Mouse (Mus musculus): ENCODE results near the gene Trim38.
"Not testable (repeated sequence)": the region's sequence is repeated elsewhere in the genome, so short reads cannot be mapped to it uniquely, and the experiment has no call there.

The Trim38 gene

DNA sequence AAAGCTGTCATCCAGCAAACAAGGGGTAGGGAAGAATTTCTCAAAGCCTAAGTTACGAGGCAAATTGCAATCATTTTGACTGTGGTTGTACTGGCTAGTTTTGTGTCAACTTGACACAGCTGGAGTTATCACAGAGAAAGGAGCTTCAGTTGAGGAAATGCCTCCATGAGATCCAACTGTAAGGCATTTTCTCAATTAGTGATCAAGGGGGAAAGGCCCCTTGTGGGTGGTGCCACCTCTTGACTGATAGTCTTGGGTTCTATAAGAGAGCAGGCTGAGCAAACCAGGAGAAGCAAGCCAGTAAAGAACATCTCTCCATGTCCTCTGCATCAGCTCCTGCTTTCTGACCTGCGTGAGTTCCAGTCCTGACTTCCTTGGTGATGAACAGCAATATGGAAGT is at the start of gene Trim38:
Gene Trim38 (plus strand): TSS at position 301 of the 400 bp plus-strand sequence.
- not testable (repeated sequence) for DNase-seq (ENCODE audit: low spot score in 2 of 2)

DNA sequence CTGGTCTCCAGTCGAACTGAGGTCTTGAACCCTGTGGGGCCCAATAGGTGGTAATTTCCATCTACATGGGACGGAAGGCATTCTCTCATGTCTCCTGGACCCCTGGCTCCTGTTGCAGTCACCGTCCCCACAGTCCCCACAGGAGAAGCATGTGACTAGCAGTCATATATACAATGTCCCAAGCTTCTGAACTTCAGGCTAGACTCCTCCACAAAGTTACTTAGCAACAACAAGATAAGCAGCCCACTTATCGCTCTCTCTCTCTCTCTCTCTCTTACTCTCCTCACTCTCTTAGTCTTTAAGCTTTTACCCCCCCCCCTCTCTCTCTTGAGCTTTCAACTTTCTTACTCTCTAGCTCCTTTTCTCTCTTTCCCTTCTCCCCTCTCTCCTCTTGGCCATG is 45.5 kb upstream of the Trim38 start:
- no peak for DNase-seq (ENCODE audit: low spot score in 2 of 2)

DNA sequence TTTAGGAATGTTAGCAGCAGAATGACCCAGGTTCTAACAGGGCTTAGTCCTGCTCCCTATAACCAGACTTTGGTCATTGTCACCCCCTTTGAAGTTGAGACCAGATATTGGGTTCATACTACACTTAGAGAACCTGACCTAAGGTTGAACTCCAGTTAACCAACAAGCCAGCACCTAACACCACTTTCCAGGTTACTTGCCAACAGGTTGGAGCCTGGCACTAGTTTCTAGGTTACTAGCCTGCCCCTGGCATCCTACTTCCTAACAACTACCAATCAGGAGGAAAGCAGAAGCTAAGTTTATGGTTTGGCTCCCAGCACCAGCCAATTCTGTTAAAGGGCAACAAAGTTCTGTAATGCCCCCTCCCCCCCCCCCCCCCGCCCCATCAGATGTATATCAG is 44.5 kb upstream of the Trim38 start:
- DNase-seq (ENCODE audit: low spot score in 2 of 2), result no peak

DNA sequence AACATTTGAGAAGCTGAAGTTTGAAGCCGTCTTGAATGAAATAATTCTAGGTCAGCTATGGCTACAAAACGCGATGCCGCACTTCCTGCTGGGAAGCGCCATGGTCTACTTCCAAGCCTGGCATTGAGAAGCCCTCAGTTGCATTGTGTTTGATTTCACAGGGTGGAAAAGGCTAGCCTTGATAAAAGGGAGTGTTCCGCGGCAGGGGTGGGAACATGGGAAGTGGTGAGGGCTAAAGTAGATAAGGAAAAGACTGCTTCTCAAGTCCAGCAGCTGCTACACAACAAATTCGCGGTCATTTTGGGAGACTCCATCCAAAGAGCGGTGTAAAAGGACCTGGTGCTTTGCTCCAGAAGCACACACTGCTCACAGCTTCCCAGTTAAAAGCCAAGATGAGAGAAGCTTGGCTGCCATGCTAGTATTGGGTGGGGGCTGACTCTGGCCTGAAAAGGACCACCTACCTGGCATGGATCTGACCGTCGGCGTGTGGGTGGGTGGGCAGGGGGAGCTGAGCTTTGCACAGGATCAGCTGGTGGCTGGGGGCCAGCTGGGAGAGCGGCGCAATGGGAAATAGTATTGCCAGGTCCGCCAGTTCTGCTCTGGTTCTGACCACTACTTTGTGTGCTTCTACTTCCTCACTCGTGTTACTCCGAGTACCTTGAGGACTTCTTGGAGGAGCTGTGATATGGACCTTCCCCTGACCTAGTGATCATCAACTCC is 41.1 kb upstream of the Trim38 start:
- DNase-seq (ENCODE audit: low spot score in 2 of 2), result peak in 1 of 2 experiments; percentile 3

DNA sequence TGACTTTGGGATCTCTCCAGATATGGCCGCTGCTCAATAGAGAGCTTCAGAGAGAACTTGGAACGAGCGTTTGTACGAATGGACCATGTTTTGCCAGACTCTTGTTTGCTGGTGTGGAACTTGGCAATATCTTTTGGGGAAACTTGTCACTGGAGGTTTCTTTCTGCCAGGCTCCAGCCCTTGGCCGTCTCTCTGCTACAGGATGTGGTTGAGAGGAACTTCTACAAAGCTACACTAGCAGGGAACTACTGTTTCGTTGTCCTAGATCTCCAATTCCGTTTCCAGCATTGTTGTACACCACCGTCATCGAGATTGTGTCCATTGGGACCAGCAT is 40.6 kb upstream of the Trim38 start:
- peak in 1 of 2 experiments; percentile 5 for DNase-seq (ENCODE audit: low spot score in 2 of 2)

DNA sequence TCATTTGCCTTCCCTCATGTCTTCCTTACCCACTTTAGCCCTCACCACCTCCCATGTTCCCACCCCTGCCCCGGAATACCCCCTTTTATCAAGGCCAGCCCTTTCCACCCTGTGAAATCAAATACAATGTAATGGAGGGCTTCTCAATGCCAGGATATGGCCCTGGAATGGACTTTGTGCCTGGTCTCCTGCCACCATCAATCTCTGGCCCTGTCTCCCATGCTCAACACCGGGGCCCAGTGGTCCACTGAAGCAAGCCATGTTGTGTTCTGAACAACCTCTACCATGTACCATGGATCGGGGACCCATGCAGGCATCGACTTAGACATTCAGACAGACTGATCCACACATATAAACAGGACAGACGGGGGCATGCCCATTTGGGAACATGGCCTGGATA is 40.0 kb upstream of the Trim38 start:
- DNase-seq (ENCODE audit: low spot score in 2 of 2), result peak in 1 of 2 experiments; percentile 3

DNA sequence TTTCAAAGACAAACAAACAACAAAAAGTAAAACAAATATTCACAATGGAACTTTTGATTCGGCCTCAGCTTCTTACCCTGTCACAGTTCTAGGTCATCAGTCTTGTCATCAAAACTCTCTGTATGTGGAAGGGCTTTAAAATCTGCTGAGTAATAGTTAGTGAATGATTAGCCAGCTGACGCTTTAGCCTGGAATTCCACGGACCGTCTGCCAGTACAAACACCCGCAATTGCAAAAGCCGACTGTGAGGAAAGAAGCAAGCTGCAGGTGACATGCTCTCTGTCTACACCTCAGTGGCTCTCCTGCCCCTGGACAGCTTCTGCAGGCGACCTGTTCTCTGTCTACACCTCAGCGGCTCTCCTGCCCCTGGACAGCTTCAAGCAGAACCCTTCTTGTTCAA is 39.2 kb upstream of the Trim38 start:
- peak in 1 of 2 experiments; percentile 2 for DNase-seq (ENCODE audit: low spot score in 2 of 2)

DNA sequence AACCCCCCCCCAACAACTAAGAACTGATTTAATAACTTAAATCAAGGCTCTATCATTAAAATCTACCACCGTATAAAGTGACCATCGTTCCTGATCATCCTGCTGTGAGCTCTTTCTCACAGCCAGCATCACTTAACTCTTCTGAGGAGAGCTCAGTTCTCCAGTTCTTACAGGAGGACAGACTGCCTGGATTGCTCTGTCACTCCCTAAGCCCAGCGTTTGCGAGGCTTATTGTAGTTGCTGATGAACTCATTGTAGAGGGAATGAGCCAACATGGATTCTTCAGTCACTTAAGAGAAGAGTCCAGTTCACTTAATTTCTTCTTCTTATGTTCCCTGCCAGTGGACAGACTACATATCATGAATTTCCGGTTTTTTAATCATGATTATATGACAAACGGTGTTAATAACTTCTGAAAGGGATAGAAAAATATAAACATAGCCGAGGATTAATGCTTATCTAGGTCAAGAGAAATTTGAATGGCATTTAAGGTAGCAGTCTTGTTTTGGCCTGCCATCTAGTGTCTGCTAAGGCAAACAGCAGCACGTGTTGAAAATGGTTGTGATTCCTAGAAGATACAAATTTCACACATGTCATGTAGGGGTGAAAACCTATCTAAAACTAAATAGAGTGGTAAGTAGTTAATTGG is 37.4 kb upstream of the Trim38 start:
- DNase-seq (ENCODE audit: low spot score in 2 of 2), result peak; percentile 16 to 58

DNA sequence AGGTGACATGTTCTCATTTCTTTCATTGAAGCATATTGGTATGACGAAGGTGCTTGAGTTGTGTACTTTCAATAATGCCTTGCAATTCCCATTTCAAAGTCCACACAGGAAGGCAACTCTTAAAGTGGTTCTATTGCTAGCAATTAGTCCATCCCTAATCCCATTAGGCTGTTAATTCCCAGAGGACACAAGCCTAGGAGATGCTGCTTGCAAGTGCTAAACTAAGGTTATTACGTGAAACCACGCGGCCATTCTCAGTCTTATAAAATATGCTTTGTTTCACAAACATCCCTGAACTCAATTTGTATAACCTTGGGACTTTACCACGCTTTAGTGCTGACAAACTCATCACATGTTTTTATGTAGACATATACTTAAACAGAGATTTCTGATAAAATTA is 32.6 kb upstream of the Trim38 start:
- DNase-seq (ENCODE audit: low spot score in 2 of 2), result peak in 1 of 2 experiments; percentile 9

DNA sequence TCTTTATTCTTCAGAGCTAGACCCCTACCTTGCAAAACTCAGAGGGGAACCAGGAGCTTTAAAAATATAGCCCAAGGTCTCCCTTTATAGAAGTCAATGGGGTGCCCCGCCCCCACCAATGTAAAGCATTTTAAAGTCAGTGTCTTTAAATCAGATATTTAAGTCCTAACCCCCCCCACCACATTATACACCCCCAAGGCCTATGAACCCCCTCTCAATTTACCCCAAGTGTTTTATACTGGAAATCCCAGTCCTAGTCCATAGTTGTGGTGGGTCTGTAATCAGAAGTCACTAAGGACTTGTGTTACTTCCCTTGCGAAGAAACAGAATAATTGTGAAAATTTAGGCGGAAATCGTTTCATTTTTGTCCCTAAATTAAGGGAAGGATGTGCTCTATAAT is 31.7 kb upstream of the Trim38 start:
- DNase-seq (ENCODE audit: low spot score in 2 of 2), result peak; percentile 54 to 76

DNA sequence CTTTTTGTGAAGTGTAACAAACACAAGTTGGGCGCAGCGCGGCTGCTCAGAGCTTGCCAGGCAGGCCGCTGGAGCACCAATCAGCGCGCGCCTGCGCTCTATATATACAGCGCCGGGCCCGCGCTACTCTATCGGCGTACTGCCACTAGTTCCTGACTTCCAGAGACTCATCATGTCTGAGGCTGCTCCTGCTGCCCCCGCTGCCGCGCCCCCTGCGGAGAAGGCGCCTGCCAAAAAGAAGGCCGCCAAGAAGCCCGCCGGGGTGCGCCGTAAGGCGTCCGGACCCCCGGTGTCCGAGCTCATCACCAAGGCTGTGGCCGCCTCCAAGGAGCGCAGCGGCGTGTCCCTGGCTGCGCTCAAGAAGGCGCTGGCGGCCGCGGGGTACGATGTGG is 31.0 kb upstream of the Trim38 start, which contains the start of gene Hist1h1c:
Gene Hist1h1c (plus strand): TSS at position 132 of the 392 bp plus-strand sequence.
- peak; percentile 96 to 99 for DNase-seq (ENCODE audit: low spot score in 2 of 2)

DNA sequence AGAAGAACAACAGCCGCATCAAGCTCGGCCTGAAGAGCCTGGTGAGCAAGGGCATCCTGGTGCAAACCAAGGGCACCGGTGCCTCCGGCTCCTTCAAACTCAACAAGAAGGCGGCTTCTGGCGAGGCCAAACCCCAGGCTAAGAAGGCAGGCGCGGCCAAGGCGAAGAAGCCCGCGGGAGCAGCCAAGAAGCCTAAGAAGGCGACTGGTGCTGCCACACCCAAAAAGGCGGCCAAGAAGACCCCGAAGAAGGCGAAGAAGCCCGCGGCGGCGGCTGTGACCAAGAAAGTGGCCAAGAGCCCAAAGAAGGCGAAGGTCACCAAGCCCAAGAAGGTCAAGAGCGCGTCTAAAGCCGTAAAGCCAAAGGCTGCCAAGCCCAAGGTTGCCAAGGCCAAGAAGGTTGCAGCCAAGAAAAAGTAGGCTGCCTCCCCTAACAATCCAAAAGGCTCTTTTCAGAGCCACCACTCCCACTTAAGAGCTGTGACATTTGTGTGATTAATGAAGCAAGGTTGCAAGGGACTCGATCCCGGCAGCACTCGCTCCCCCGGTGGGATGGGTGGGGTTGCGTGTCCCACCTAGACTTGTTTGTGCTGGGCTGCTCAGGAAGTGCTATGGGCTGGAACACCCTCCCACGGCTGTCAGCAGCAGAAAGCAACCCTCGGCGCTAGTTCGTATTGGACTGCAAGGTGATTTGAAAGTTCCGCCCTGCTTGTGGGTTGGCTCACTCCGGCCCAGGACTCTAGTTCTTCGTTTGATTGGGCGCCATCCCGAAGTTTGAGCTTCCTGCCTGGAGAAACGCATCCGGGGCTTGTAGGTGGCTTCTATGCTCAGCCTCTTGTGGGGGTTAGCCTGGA is 30.4 kb upstream of the Trim38 start:
- peak; percentile 92 for DNase-seq (ENCODE audit: low spot score in 2 of 2)

DNA sequence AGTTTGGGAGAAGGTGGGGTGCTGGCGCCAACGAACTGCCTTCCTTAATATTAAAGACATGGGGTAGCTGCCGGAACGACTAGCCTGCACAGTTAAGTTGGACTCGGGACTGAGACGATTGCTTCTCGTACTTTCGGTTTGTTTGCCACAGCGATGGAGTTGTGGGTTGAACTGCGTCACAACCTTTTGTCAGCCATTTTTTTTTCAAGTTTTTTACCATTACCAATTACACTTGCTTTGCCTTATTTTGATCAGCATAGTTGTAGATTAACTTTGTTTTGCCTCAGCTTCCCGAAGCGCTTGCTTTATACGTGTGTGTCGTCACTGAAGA is 29.8 kb upstream of the Trim38 start:
- DNase-seq (ENCODE audit: low spot score in 2 of 2), result no peak

DNA sequence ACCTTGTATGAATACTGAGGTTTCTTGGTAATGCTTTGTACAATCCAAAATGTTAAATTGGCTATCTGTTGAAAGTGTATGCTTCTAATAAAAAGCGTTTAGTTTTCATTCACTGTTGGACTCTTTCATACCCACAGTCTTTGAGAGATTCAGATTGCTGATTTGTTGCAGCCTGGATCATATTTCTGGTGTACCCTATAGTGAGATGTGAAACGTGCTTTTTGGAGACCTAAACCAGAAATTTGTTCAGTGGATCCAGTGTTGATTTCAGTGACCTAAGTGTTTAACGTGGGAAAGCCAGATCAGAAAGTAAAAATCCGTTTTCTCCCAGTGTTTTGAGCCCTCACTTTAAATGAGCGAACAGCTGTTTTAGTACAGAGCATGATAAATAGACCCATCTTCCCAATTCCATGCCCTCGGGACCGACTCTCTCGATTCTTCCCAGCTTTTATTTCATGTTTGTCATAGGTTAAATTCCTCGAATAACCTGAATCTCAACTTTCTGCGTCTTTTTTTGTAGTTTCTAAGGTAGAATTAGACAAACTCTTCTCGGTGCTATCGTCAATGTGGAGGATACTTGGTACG is 29.4 kb upstream of the Trim38 start:
- no peak for DNase-seq (ENCODE audit: low spot score in 2 of 2)

DNA sequence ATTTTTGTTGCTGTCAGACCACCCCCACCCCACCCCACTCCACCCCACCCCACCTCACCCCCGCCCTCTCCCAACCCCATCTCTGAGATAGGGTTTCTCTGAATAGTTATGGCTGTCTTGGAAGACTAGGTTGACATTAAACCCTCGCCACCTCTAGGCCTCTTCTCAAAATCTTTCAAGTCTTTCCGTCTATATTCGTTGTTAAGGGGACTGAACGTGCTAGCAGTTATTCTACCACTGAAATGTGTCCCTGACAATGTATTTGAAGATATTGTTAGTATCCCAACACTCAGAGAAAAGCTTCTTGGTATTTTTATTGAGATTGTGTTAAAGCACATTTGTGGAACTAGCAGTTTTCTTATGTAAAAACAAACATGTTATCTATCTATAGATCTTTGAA is 28.8 kb upstream of the Trim38 start:
- DNase-seq (ENCODE audit: low spot score in 2 of 2), result peak in 1 of 2 experiments; percentile 4

DNA sequence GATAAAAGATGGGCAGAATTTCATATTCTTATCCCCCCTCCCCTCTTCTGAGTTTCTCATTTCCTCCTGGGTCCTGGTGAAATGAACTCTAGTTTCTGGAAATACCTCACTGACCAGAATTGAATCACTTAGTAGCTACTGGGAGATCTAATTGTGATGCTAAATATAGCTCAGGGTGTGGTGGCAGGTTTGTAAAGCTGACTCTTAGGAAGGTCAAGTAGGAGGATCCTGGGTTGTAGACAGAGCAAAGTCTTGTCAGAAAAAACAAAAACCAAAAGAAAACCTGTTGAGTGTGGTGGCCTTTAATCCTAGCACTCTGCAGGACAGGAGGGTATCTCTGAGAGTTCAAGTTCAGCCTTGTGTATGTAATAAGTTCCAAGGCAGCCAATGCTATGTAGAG is 27.7 kb upstream of the Trim38 start:
- DNase-seq (ENCODE audit: low spot score in 2 of 2), result peak in 1 of 2 experiments; percentile 19

DNA sequence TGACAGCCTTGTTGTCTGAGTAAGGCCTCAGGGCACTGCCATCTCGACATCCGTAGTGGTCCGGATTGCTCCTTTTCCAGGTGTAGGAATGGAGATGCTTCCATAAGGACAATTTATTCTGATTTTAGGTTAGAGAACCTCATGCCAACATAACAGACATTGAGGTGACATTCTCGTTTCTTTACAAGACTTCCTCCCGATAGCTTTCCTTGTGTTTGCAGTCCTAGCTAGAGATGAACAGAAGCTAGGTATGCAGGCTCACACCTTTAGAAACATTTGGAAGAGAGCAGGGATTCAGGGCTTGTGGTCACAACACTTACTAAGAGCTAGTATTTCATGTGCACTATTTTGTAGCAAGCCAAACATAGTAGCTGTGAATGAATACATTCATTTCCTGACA is 26.5 kb upstream of the Trim38 start:
- DNase-seq (ENCODE audit: low spot score in 2 of 2), result peak in 1 of 2 experiments; percentile 9

DNA sequence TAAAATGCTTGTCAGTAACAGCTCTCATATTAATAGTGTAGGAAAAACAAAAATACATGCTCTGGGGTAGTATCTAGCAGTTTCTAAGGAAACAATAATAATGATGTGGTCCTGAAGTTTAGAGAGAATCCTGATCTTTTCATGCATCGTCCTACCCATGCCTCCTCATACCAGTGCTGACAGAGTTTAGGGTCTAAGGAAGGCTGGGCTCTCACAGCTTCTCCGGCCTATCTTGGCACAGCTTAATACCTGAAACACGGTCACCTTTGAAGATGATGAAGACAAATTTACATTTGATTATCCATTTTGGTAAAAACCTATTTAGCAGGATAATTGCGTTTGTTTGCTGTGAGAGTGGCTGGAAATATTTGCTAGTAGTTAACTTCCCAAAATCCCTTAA is 25.8 kb upstream of the Trim38 start:
- DNase-seq (ENCODE audit: low spot score in 2 of 2), result no peak

DNA sequence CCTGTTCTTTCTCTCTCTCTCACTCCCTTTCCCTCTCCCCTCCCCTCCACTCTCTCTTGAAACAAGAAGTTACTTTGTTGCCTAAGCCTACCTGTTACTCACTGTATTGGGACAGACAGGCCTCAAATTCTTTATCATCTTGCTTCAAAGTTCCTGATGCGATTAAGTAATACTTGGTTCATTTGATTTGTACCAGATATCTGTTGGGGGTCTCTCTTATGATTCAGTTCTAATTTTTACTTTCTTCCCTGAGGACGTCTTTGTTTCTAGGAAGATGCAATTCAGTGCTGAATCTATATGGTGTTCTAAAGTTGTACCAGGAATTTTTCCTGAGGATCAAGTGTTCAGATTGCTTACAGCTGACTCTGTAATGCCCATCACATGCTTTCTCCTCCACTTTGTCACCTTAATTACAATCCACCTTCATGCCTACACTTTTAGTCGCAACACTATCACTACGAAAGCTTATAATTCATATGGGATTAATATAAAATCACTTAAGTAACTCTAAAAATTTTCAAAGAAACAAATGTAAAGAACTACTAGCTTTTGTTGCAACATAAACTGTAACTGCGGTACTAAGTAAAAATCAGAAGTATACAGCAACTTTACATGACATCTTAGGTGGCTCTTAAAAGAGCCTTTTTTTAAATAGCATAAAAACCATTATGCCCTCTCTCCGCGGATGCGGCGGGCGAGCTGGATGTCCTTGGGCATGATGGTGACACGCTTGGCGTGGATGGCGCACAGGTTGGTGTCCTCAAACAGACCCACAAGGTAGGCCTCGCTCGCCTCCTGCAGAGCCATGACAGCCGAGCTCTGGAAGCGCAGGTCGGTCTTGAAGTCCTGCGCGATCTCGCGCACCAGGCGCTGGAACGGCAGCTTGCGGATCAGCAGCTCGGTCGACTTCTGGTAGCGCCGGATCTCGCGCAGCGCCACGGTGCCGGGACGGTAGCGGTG is 25.0 kb upstream of the Trim38 start:
- peak in 1 of 2 experiments; percentile 49 for DNase-seq (ENCODE audit: low spot score in 2 of 2)

DNA sequence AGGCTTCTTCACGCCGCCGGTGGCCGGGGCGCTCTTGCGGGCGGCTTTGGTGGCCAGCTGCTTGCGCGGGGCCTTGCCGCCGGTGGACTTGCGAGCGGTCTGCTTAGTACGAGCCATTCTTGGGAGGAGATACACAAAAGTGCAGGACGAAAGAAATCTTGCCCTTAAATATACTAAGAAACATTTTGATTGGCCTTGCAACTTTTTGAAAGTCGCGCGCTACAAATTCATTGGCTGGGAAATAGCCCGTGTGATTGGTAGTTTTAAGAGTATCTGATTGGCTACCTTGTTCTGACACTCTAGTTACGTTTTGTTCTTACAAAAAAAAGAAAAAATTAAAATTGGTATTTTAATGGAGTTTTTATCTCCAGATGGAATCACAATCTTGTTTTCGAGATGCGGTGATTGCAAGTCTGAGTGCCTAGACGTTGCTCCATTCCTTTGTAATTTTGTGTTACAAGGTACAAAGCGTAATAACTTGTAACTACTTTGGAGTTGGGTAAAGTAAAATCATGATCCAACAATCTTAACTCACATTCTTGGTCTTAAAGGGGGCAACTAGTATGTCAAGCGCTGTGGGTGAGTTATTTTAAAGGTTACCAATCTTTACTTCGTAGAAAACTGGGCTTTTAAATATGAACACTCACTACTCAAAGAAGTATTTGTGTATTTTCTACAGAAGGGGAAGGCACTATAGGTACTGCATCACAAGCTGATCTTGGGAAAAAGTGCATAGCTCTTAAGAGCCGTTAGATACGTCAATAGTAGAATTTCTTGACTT is 24.1 kb upstream of the Trim38 start, which contains the start of gene Hist1h3c:
Gene Hist1h3c (minus strand): TSS at position 222 of the 781 bp plus-strand sequence.
- peak; percentile 87 to 92 for DNase-seq (ENCODE audit: low spot score in 2 of 2)

All from spleen, postnatal 10 days (tissue).